Mouse (Mus musculus) lung, embryonic 14.5 days (tissue): Measurements from ENCODE around the gene Psmd12. TPM values are rescaled to one million over a fixed set of nuclear protein-coding genes. Genes with fewer than 3 reads are reported as not detected.
A peak's percentile ranks its signal among the peaks of the same experiment; 100 is the strongest.
"Not testable (repeated sequence)": the region's sequence is repeated elsewhere in the genome, so short reads cannot be mapped to it uniquely, and the experiment has no call there.

ENCODE experiments used
- ATAC-seq: fragments of 200-750 bp; cut with Nextera tagmentation; 2 replicates; pipeline ENCODE4 v1.8.0; 2017; ENCODE audit warnings: mild to moderate bottlenecking, moderate TSS enrichment, moderate library complexity; ENCODE audit not compliant: insufficient read depth
- DNase-seq: peaks from one replicate; pipeline ENCODE4 v3.0.0-alpha.2; 2015
- H3K27ac ChIP-seq: fragments of 300-500 bp; sonication (generic); 2 replicates; pipeline ENCODE4 v1.5.1; 2014; ENCODE audit warnings: low read depth, mild to moderate bottlenecking, moderate library complexity
- H3K27me3 ChIP-seq: fragments of 300-500 bp; sonication (generic); 2 replicates; pipeline ENCODE4 v1.6.1; 2014; ENCODE audit warnings: low read length, control low read depth; ENCODE audit not compliant: insufficient read depth
- H3K36me3 ChIP-seq: fragments of 300-500 bp; sonication (generic); 2 replicates; pipeline ENCODE4 v1.6.1; 2014; ENCODE audit warnings: control low read depth; ENCODE audit not compliant: insufficient read depth
- H3K4me1 ChIP-seq: fragments of 300-500 bp; sonication (generic); 2 replicates; pipeline ENCODE4 v1.6.1; 2014; ENCODE audit warnings: antibody characterized with exemption, control low read depth; ENCODE audit not compliant: insufficient read depth
- H3K4me2 ChIP-seq: fragments of 300-500 bp; sonication (generic); 2 replicates; pipeline ENCODE4 v1.6.1; 2014; ENCODE audit warnings: mild to moderate bottlenecking
- H3K4me3 ChIP-seq: fragments of 300-500 bp; sonication (generic); 2 replicates; pipeline ENCODE4 v1.5.1; 2014; ENCODE audit warnings: low read depth, low read length
- H3K9ac ChIP-seq: fragments of 300-500 bp; sonication (generic); 2 replicates; pipeline ENCODE4 v1.6.1; 2014
- H3K9me3 ChIP-seq: fragments of 300-500 bp; sonication (generic); 2 replicates; pipeline ENCODE4 v1.6.1; 2016; ENCODE audit warnings: low read depth, low read length, control low read depth
- CTCF ChIP-seq: IDR thresholded peaks from 2 replicates; pipeline ENCODE4 v1.5.1; 2016; ENCODE audit warnings: antibody characterized with exemption, low read depth
- WGBS: fragments of 180-500 bp; shearing (Covaris S2); extraction: QIAGEN DNeasy Blood & Tissue Kit; methylation state at CpG from one replicate; pipeline ENCODE4 v1.1.7; 2014; 5-methylcytosine and 5-hydroxymethylcytosine counted together
- polyA plus RNA-seq: library from polyadenylated mRNA; unstranded; fragments of >200 nt; fragmentation: Nextera tagmentation; extraction: Ambion mirVana; gene quantifications from 2 replicates; pipeline ENCODE4 v1.2.1, GENCODE M21; 2014

Psmd12 gene
- polyA plus RNA-seq, 1 experiment from 2014 or later = 188 TPM

DNA sequence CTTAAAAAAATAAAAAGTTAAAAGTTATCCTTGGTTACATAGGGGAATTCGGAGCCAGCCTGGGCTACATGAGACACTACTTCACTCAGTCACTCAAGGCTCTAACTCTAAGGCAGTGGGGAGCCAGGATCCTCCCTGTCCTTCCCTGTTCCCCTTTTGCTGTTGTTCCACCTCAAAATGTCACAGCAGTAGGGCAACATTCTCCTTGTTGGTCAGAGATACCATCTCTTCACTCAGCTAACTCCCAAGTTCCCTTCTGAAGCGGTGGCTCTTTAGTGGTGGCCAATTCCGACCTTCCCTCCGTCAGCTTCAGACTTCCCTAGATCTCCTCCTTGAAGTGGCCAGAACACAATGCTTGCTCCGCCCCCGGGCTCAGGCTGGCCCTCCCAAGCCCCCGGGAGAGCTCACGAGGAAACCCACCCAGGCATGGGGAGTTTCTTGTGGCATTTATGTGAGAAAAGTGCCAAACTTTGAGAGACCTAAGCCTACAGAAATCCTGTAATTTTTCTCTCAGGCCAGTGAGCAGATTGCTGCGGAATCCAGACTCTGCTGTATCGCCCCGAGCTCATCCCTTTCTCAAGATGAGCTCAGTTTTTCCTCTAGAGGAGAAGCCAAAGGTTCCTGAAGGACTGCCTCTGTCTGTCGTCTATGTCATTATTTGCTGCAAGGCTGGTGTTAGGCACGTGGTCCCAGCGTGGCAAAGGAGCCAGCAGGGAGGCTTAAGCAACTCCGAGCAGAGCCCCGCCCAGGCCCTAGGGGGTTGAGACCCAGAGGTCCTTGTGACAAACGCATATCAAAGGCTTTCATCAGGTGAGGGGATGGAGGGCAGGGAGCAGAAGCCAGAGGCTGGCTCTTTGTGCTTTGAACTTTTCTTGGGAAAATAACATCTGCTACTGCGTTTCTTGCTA is 31.3 kb downstream of the Psmd12 start:
- no peaks in the 10 kb centered on the region for H3K27me3 ChIP-seq
- H3K4me1 ChIP-seq = no peaks in the 10 kb centered on the region
- no peak for TF ChIP-seq CTCF
- H3K27ac ChIP-seq = no peak overlapping the region
- H3K4me3 ChIP-seq = no peak overlapping the region
- WGBS = 3% methylated on average over 18 of the region's 18 CpGs
- H3K9ac ChIP-seq = no peak overlapping the region
- ATAC-seq = no peak
- peak; percentile 52 for DNase-seq
- H3K36me3 ChIP-seq = no peaks in the 10 kb centered on the region
- H3K4me2 ChIP-seq = peak overlapping the region; percentile 52
- no peaks in the 10 kb centered on the region for H3K9me3 ChIP-seq

DNA sequence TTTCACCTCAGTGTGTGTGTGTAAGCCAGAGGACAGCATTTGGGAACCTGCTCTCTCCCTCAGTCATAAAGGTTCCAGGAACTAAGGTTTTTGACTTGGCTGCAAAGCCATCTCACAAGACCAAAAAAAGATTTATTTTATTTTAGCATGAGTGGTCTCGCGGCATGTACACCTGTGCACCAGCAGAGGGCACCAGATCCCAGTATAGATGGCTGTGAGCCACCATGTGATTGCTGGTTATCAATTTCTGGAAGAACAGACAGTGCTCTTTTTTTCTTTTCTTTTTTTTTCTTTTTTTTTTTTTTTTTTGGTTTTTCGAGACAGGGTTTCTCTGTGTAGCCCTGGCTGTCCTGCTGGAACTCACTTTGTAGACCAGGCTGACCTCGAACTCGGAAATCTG is 32.7 kb downstream of the Psmd12 start:
- H3K4me2 ChIP-seq, H3K9me3 ChIP-seq, H3K27me3 ChIP-seq, H3K4me1 ChIP-seq, H3K9ac ChIP-seq, H3K36me3 ChIP-seq, H3K27ac ChIP-seq, ATAC-seq, H3K4me3 ChIP-seq: not testable (repeated sequence)
- TF ChIP-seq CTCF = peak; percentile 90
- DNase-seq = peak; percentile 90
- WGBS = 40% methylated on average over 5 of the region's 5 CpGs

DNA sequence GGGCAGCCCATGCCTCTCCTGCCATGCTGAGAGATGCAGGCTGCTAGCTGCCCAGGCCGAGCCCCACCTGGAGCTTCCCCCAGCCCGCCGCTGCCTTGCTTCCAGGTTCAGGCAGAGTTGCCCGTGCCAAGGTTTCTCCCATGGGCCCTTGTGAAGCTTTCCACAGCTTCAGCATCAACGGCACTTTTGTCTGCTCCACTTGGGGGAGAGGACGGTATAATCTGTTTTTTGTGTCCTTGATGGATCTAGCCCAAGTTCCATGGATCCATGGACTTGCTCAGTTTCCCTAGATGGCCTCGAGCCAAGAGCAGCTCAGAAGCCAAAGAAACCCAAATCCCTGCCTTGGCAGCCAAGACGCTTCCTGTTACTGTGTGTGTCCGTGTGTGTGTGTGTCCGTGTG is 33.8 kb downstream of the Psmd12 start:
- WGBS = 62% methylated on average over 10 of the region's 10 CpGs
- DNase-seq (peak; percentile 55), ATAC-seq (no peak)
- Histone ChIP-seq H3K27ac (no peak overlapping the region), H3K9me3 (no peaks in the 10 kb centered on the region), H3K4me2 (no peak overlapping the region), H3K4me1 (no peaks in the 10 kb centered on the region), H3K4me3 (no peak overlapping the region), H3K36me3 (no peaks in the 10 kb centered on the region), H3K27me3 (no peaks in the 10 kb centered on the region), H3K9ac (no peak overlapping the region)
- no peak for TF ChIP-seq CTCF

DNA sequence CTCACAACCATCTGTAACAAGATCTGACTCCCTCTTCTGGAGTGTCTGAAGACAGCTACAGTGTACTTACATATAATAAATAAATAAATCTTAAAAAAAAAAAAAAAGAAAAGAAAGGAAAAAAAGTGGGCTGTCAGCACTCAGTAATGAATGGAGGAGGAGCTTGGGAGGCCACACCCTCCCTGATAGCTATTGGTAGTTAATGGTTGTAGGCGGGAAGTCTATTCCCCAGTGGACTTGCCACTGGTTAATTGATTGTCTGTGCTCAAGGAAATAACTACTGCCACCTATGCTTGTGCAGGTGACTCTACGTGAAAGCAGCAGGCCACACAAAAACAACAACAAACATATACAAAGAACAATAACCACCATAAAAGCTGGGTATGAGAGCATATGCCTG is 37.1 kb downstream of the Psmd12 start:
- WGBS = 84% methylated on average over 2 of the region's 2 CpGs
- no peaks in the 10 kb centered on the region for H3K27me3 ChIP-seq
- H3K9me3 ChIP-seq = no peaks in the 10 kb centered on the region
- no peak overlapping the region for H3K4me2 ChIP-seq
- TF ChIP-seq CTCF = no peak
- ATAC-seq (no peak), DNase-seq (no peak)
- H3K36me3 ChIP-seq = no peaks in the 10 kb centered on the region
- H3K27ac ChIP-seq = no peak overlapping the region
- H3K9ac ChIP-seq = no peak overlapping the region
- no peak overlapping the region for H3K4me3 ChIP-seq
- H3K4me1 ChIP-seq = no peaks in the 10 kb centered on the region

DNA sequence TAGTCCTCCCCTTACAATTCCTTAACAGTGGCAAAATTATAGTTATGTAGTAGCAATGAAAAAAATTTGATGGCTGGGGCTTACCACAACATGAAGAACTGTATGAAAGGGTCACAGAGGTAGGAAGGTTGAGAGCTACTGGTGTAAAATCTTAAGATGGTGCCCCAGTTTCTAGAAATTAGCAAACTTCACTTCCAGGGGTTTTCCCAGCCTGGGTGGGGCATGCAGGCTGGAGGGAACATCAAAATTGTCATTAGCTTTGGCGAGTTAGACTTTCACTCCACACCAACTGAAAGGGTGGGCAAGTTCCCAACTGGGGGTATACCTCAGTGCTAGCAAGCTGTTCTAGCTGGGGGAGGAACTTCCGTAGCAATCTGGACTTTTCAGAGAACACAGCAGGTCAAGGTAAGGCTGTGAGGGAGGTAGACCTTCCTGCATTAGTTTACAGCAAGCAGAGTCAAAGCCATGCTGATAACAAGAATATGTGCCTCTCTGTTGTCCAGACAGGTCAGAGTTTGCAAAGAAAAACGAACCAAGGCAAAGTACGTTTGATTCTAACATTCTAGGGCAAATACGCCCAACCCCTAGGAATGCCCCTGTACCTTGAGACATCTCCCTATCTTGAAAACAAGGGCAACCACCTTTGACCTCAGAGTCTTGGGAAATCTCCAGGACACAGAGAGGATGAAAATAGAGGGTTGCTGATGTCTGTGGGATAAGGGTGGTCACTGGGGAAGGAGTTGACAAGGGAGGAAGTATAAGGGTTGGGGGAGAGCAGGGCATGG is 39.6 kb downstream of the Psmd12 start:
- ATAC-seq = no peak

DNA sequence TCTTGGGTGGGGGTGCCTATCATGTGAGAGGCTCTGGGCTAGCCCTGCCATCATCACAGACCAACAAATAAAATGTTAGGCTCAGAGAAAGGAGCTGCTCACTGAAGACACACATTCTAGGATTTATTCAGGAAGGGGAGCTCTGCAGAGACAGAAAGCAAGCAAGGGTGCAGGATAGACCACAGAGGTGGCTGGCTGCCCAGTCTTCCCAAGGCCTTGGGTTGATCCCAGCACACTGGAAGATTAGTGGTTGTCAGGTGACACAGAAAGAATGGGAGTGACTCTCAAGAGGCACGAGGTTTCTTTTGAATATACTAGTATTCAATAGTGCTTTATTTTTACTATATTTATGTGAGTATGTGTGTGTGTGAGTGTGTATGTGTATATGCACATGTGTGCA is 41.9 kb downstream of the Psmd12 start:
- Histone ChIP-seq H3K36me3 (no peaks in the 10 kb centered on the region), H3K4me1 (no peaks in the 10 kb centered on the region), H3K9ac (no peak overlapping the region), H3K9me3 (no peaks in the 10 kb centered on the region), H3K4me3 (no peak overlapping the region), H3K4me2 (no peak overlapping the region), H3K27me3 (no peaks in the 10 kb centered on the region), H3K27ac (no peak overlapping the region)
- WGBS = 53% methylated on average over 1 of the region's 1 CpGs
- TF ChIP-seq CTCF = no peak
- DNase-seq (no peak), ATAC-seq (no peak)

More for the DNA sequence above, 39.6 kb downstream of the Psmd12 start:
- Histone ChIP-seq H3K4me1 (no peaks in the 10 kb centered on the region), H3K4me3 (no peak overlapping the region), H3K27me3 (no peaks in the 10 kb centered on the region), H3K9ac (no peak overlapping the region), H3K27ac (no peak overlapping the region), H3K4me2 (no peak overlapping the region), H3K36me3 (no peaks in the 10 kb centered on the region), H3K9me3 (no peaks in the 10 kb centered on the region)
- TF ChIP-seq CTCF = no peak
- DNase-seq = no peak
- WGBS = 56% methylated on average over 5 of the region's 5 CpGs

DNA sequence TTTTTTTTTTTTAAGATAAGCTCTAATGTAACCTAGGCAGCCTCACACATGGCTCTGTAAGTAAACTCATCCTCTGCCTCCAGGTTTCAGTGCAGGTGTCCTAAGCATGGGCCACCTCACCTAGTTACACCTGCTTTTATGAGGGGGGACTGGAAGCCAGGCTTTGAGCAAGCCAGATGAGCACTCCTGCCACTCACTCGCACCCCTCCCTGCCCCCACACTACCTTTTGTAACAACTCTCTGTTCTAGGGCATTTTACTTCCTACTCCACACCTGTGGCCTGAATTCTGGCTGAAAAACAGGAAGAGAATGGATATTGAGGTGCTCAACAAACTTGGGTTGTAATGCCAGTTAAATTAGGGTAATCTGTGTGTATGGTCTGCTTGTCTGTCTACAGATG is 45.7 kb downstream of the Psmd12 start:
- ATAC-seq (no peak), DNase-seq (no peak)
- no peaks in the 10 kb centered on the region for H3K27me3 ChIP-seq
- H3K9me3 ChIP-seq = no peaks in the 10 kb centered on the region
- no peaks in the 10 kb centered on the region for H3K36me3 ChIP-seq
- no peak overlapping the region for H3K27ac ChIP-seq
- no peak overlapping the region for H3K4me2 ChIP-seq
- no peaks in the 10 kb centered on the region for H3K4me1 ChIP-seq
- no peak overlapping the region for H3K9ac ChIP-seq
- TF ChIP-seq CTCF = no peak
- H3K4me3 ChIP-seq = no peak overlapping the region
- 48% methylated on average over 1 of the region's 1 CpGs for WGBS
